ENCODE assay signal across 13 mouse cellular contexts in the genomic region with DNA sequence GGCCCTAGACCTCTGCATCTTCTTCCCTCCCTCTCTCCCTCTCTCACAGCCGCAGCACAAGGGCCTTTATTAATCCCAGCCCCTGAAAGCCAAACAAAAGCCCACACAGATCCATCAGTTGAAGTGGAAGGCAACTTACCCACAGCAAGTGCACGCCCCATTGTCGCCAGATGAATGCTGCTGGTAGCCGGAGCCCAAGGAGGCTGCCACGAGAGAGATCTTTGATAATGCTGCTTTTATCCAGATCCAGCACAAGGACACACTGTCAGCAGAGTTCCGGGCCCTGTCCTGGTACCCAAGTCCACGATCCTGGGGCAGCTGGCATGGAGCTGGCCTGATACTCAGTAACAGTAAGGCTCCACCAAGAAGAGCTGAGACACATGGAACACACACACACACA.
A peak's percentile ranks its signal among the peaks of the same experiment; 100 is the strongest.
DNase-seq lines count a peak whose midpoint lies in the region; ATAC-seq and TF ChIP-seq lines count a peak whose summit lies in the region.
"Had no signal": no experiment of that assay in that cellular context is flagged by ENCODE, and none has a peak within 500 bp of the region (broad histone marks: within the 10 kb centered on the region; RNA-seq: fewer than 3 reads in every experiment).

No protein-coding gene starts in this region.

- H3K27me3 ChIP-seq in hindbrain, embryonic 11.5 days (ENCODE audit: control insufficient read depth, insufficient read depth, low read length): no peaks in the 10 kb centered on the region
- no peaks in the 10 kb centered on the region for H3K27me3 ChIP-seq in hindbrain, embryonic 16.5 days (replicated peaks; ENCODE audit: control insufficient read depth, insufficient read depth, low read length)
- H3K27me3 ChIP-seq in hindbrain, postnatal 0 days (ENCODE audit: insufficient read depth, low read length): no peaks in the 10 kb centered on the region

- DNase-seq in hindbrain, embryonic 11.5 days (ENCODE audit: low spot score): peak; percentile 48
- peak; percentile 21 for DNase-seq in Muller cell, postnatal 12 days (ENCODE audit: inconsistent ontology term)
- peak; percentile 61 for DNase-seq in embryo, embryonic 11 days
- peak; percentile 20 for DNase-seq in hindbrain, postnatal 0 days (ENCODE audit: low spot score)
- DNase-seq in adrenal gland, adult (ENCODE audit: inconsistent age in 2 of 2, low spot score in 1 of 2): no peak
- no peak for DNase-seq in kidney, postnatal 36 days
- DNase-seq in adrenal gland, postnatal 36 days: no peak
- DNase-seq: lung, postnatal 36 days; right cerebral cortex, postnatal 14 days had no signal

- H3K27ac ChIP-seq in hindbrain, embryonic 11.5 days (ENCODE audit: low read depth, low read length): 0 out of 2 replicates have a peak overlapping the region, but pooled peaks have one; percentile 8
- H3K27ac ChIP-seq in hindbrain, embryonic 16.5 days (ENCODE audit: low read depth, low read length): no peak overlapping the region
- H3K27ac ChIP-seq in hindbrain, postnatal 0 days: no peak overlapping the region
- H3K27ac ChIP-seq: kidney, postnatal 0 days; liver, embryonic 14.5 days had no signal

- H3K4me2 ChIP-seq in hindbrain, embryonic 11.5 days (replicated peaks; ENCODE audit: low read depth, low read length): no peak overlapping the region
- no peak overlapping the region for H3K4me2 ChIP-seq in hindbrain, embryonic 16.5 days (ENCODE audit: low read length)
- H3K4me2 ChIP-seq in hindbrain, postnatal 0 days (ENCODE audit: low read depth, low read length): no peak overlapping the region
- H3K4me2 ChIP-seq: heart, embryonic 11.5 days had no signal

- ATAC-seq in hindbrain, embryonic 11.5 days (ENCODE audit: low FRiP score): peak; percentile 49
- no peak for ATAC-seq in hindbrain, embryonic 16.5 days
- ATAC-seq in hindbrain, postnatal 0 days: peak; percentile 47; the same call in 1 of the 2 replicates

- H3K36me3 ChIP-seq in hindbrain, embryonic 11.5 days (ENCODE audit: control insufficient read depth, insufficient read depth, low read length): no peaks in the 10 kb centered on the region
- H3K36me3 ChIP-seq in hindbrain, embryonic 16.5 days (ENCODE audit: control insufficient read depth, insufficient read depth, low read length): no peaks in the 10 kb centered on the region
- no peaks in the 10 kb centered on the region for H3K36me3 ChIP-seq in hindbrain, postnatal 0 days (ENCODE audit: insufficient read depth, low read length)

- H3K4me3 ChIP-seq in hindbrain, embryonic 11.5 days (ENCODE audit: low read depth, low read length): no peak overlapping the region
- no peak overlapping the region for H3K4me3 ChIP-seq in hindbrain, embryonic 16.5 days (ENCODE audit: low read length)
- no peak overlapping the region for H3K4me3 ChIP-seq in hindbrain, postnatal 0 days (ENCODE audit: low read length)

- H3K4me1 ChIP-seq in hindbrain, embryonic 11.5 days (replicated peaks; ENCODE audit: control insufficient read depth, insufficient read depth, low read length): no peaks in the 10 kb centered on the region; the same call in 1 of the 2 replicates
- no peaks in the 10 kb centered on the region for H3K4me1 ChIP-seq in hindbrain, embryonic 16.5 days (ENCODE audit: control insufficient read depth, insufficient read depth, low read depth, low read length)
- no peaks in the 10 kb centered on the region for H3K4me1 ChIP-seq in hindbrain, postnatal 0 days (ENCODE audit: insufficient read depth, low read length)

- no peaks in the 10 kb centered on the region for H3K9me3 ChIP-seq in hindbrain, embryonic 11.5 days (ENCODE audit: control insufficient read depth, low read length)
- H3K9me3 ChIP-seq in hindbrain, embryonic 16.5 days (ENCODE audit: control insufficient read depth, low read length): no peaks in the 10 kb centered on the region
- no peaks in the 10 kb centered on the region for H3K9me3 ChIP-seq in hindbrain, postnatal 0 days (ENCODE audit: low read length)

- 28% methylated on average over 7 of the region's 7 CpGs for WGBS in hindbrain, embryonic 11.5 days
- 27% methylated on average over 7 of the region's 7 CpGs for WGBS in hindbrain, embryonic 16.5 days
- WGBS in hindbrain, postnatal 0 days: 36% methylated on average over 7 of the region's 7 CpGs

- no peak for TF ChIP-seq CTCF in hindbrain, postnatal 0 days (IDR thresholded peaks at IDR 0.05; ENCODE audit: low read depth)

- H3K9ac ChIP-seq in hindbrain, embryonic 11.5 days (ENCODE audit: low read depth, low read length): no peak overlapping the region
- no peak overlapping the region for H3K9ac ChIP-seq in hindbrain, embryonic 16.5 days (ENCODE audit: low read depth, low read length)
- no peak overlapping the region for H3K9ac ChIP-seq in hindbrain, postnatal 0 days (replicated peaks; ENCODE audit: low read length)
- H3K9ac ChIP-seq: liver, embryonic 14.5 days had no signal

Comparison
In these comparisons a context has a peak if more than half of its experiments do, and no peak if none do; other contexts are left out.
1. DNase-seq: peak in hindbrain, embryonic 11.5 days (single experiment), Muller cell, postnatal 12 days (single experiment), embryo, embryonic 11 days (single experiment) and hindbrain, postnatal 0 days (single experiment); none in adrenal gland, adult (0 of 2), kidney, postnatal 36 days (0 of 2) and adrenal gland, postnatal 36 days (0 of 2).